Mouse (Mus musculus) cerebellum, postnatal 4 days (tissue): Measurements from ENCODE around the gene Fxyd4.

Experiments used
- DNase-seq, 2 experiments: peaks; one replicate each; pipeline ENCODE4 v3.0.0; 2022; ENCODE audit warnings: low spot score in 2 of 2, mixed read lengths in 1 of 2

The Fxyd4 gene

GRCm38 (mm10) chr6:117891369-117892160 is 45.9 kb downstream of the Fxyd4 start:
- DNase-seq, result no peak

- DNase-seq, result no peak
Measured at GRCm38 (mm10) chr6:117890257-117890656, 47.2 kb downstream of the Fxyd4 start.

GRCm38 (mm10) chr6:117888642-117889096 is 48.8 kb downstream of the Fxyd4 start:
- no peak for DNase-seq

GRCm38 (mm10) chr6:117888032-117888431 is 49.5 kb downstream of the Fxyd4 start:
- DNase-seq, result no peak

- no peak for DNase-seq
Measured at GRCm38 (mm10) chr6:117885943-117886342, 51.5 kb downstream of the Fxyd4 start.
